Mouse (Mus musculus): ENCODE measurements around the gene Slc25a44. TPM values are rescaled to one million over a fixed set of nuclear protein-coding genes. Genes with fewer than 3 reads are reported as not detected.
A peak's percentile ranks its signal among the peaks of the same experiment; 100 is the strongest.

Slc25a44 gene
- polyA plus RNA-seq, 1 experiment from 2014 or later, result 28.0 TPM

GRCm38 (mm10) chr3:88456746-88457532 lies 32.0 kb upstream of the Slc25a44 start:
- Histone ChIP-seq H3K4me2 (replicated peaks) (peak overlapping the region; percentile 59), H3K9ac (peak overlapping the region; percentile 49; the same call in 1 of the 2 replicates), H3K36me3 (0 out of 2 replicates have a peak, but pooled peaks cover 3% of the 10 kb centered on the region), H3K4me3 (peak overlapping the region; percentile 3; the same call in 1 of the 2 replicates), H3K27ac (no peak overlapping the region), H3K4me1 (peaks cover 21% of the 10 kb centered on the region), H3K27me3 (replicated peaks) (peaks cover 11% of the 10 kb centered on the region; the same call in 1 of the 2 replicates), H3K9me3 (no peaks in the 10 kb centered on the region)
- ATAC-seq (ENCODE audit: low FRiP score, low read depth), result no peak
- WGBS, result 64% methylated on average over 7 of the region's 7 CpGs

GRCm38 (mm10) chr3:88456313-88456712 lies 31.4 kb upstream of the Slc25a44 start:
- H3K4me2 ChIP-seq (replicated peaks), result 0 out of 2 replicates have a peak overlapping the region, but pooled peaks have one; percentile 59
- 77% methylated on average over 8 of the region's 8 CpGs for WGBS
- no peak overlapping the region for H3K9ac ChIP-seq
- no peak overlapping the region for H3K27ac ChIP-seq
- ATAC-seq (ENCODE audit: low FRiP score, low read depth), result no peak
- no peak overlapping the region for H3K4me3 ChIP-seq
- peaks cover 21% of the 10 kb centered on the region for H3K4me1 ChIP-seq
- 0 out of 2 replicates have a peak, but pooled peaks cover 7% of the 10 kb centered on the region for H3K36me3 ChIP-seq
- no peaks in the 10 kb centered on the region for H3K9me3 ChIP-seq
- H3K27me3 ChIP-seq (replicated peaks), result peaks cover 11% of the 10 kb centered on the region; the same call in 1 of the 2 replicates

- WGBS, result 75% methylated on average over 18 of the region's 18 CpGs
- Histone ChIP-seq H3K27me3 (replicated peaks) (peaks cover 11% of the 10 kb centered on the region; the same call in 1 of the 2 replicates), H3K9ac (0 out of 2 replicates have a peak overlapping the region, but pooled peaks have one; percentile 9), H3K4me3 (no peak overlapping the region), H3K4me2 (replicated peaks) (no peak overlapping the region), H3K27ac (no peak overlapping the region), H3K9me3 (no peaks in the 10 kb centered on the region), H3K36me3 (0 out of 2 replicates have a peak, but pooled peaks cover 10% of the 10 kb centered on the region), H3K4me1 (peaks cover 21% of the 10 kb centered on the region)
- no peak for ATAC-seq (ENCODE audit: low FRiP score, low read depth)
These were observed 30.8 kb upstream of the Slc25a44 start for GRCm38 (mm10) chr3:88455588-88456264.

GRCm38 (mm10) chr3:88454762-88455587 lies 30.0 kb upstream of the Slc25a44 start:
- Histone ChIP-seq H3K9me3 (no peaks in the 10 kb centered on the region), H3K27me3 (replicated peaks) (peaks cover 6% of the 10 kb centered on the region; the same call in 1 of the 2 replicates), H3K4me2 (replicated peaks) (no peak overlapping the region), H3K9ac (0 out of 2 replicates have a peak overlapping the region, but pooled peaks have one; percentile 9), H3K4me1 (peaks cover 21% of the 10 kb centered on the region), H3K36me3 (0 out of 2 replicates have a peak, but pooled peaks cover 13% of the 10 kb centered on the region), H3K27ac (no peak overlapping the region), H3K4me3 (no peak overlapping the region)
- ATAC-seq (ENCODE audit: low FRiP score, low read depth), result no peak
- 67% methylated on average over 9 of the region's 9 CpGs for WGBS

GRCm38 (mm10) chr3:88453986-88454385 lies 29.0 kb upstream of the Slc25a44 start:
- 80% methylated on average over 8 of the region's 8 CpGs for WGBS
- no peak for ATAC-seq (ENCODE audit: low FRiP score, low read depth)
- no peak overlapping the region for H3K4me2 ChIP-seq (replicated peaks)
- peaks cover 23% of the 10 kb centered on the region for H3K4me1 ChIP-seq
- no peak overlapping the region for H3K4me3 ChIP-seq
- no peak overlapping the region for H3K27ac ChIP-seq
- H3K36me3 ChIP-seq, result peaks cover 13% of the 10 kb centered on the region; the same call in 1 of the 2 replicates
- H3K9ac ChIP-seq, result no peak overlapping the region
- H3K9me3 ChIP-seq, result no peaks in the 10 kb centered on the region
- H3K27me3 ChIP-seq (replicated peaks), result 0 out of 2 replicates have a peak, but pooled peaks cover 3% of the 10 kb centered on the region

GRCm38 (mm10) chr3:88453369-88453768 lies 28.4 kb upstream of the Slc25a44 start:
- Histone ChIP-seq H3K9ac (no peak overlapping the region), H3K27ac (no peak overlapping the region), H3K27me3 (replicated peaks) (0 out of 2 replicates have a peak, but pooled peaks cover 3% of the 10 kb centered on the region), H3K4me2 (replicated peaks) (no peak overlapping the region), H3K4me3 (no peak overlapping the region), H3K9me3 (no peaks in the 10 kb centered on the region), H3K4me1 (peaks cover 17% of the 10 kb centered on the region), H3K36me3 (peaks cover 13% of the 10 kb centered on the region; the same call in 1 of the 2 replicates)
- WGBS, result 56% methylated on average over 8 of the region's 8 CpGs
- no peak for ATAC-seq (ENCODE audit: low FRiP score, low read depth)

- H3K4me2 ChIP-seq (replicated peaks), result no peak overlapping the region
- 70% methylated on average over 6 of the region's 6 CpGs for WGBS
- H3K36me3 ChIP-seq, result peaks cover 19% of the 10 kb centered on the region
- no peak overlapping the region for H3K4me3 ChIP-seq
- no peak for ATAC-seq (ENCODE audit: low FRiP score, low read depth)
- no peaks in the 10 kb centered on the region for H3K9me3 ChIP-seq
- peaks cover 12% of the 10 kb centered on the region for H3K4me1 ChIP-seq
- H3K27me3 ChIP-seq (replicated peaks), result 0 out of 2 replicates have a peak, but pooled peaks cover 3% of the 10 kb centered on the region
- no peak overlapping the region for H3K9ac ChIP-seq
- no peak overlapping the region for H3K27ac ChIP-seq
These were observed 27.8 kb upstream of the Slc25a44 start for GRCm38 (mm10) chr3:88452716-88453115.

- Histone ChIP-seq H3K4me1 (peaks cover 10% of the 10 kb centered on the region), H3K4me3 (no peak overlapping the region), H3K9me3 (no peaks in the 10 kb centered on the region), H3K4me2 (replicated peaks) (no peak overlapping the region), H3K9ac (no peak overlapping the region), H3K36me3 (peaks cover 23% of the 10 kb centered on the region), H3K27ac (no peak overlapping the region), H3K27me3 (replicated peaks) (0 out of 2 replicates have a peak, but pooled peaks cover 3% of the 10 kb centered on the region)
- WGBS, result 69% methylated on average over 5 of the region's 5 CpGs
- ATAC-seq (ENCODE audit: low FRiP score, low read depth), result no peak
These were observed 27.3 kb upstream of the Slc25a44 start for GRCm38 (mm10) chr3:88452246-88452645.

- WGBS, result 80% methylated on average over 12 of the region's 12 CpGs
- Histone ChIP-seq H3K27me3 (replicated peaks) (0 out of 2 replicates have a peak, but pooled peaks cover 3% of the 10 kb centered on the region), H3K4me1 (peaks cover 5% of the 10 kb centered on the region), H3K9me3 (no peaks in the 10 kb centered on the region), H3K4me3 (no peak overlapping the region), H3K36me3 (peaks cover 25% of the 10 kb centered on the region), H3K4me2 (replicated peaks) (no peak overlapping the region), H3K27ac (no peak overlapping the region), H3K9ac (no peak overlapping the region)
- no peak for ATAC-seq (ENCODE audit: low FRiP score, low read depth)
These were observed 25.6 kb upstream of the Slc25a44 start for GRCm38 (mm10) chr3:88450379-88451131.

GRCm38 (mm10) chr3:88449395-88450023 lies 24.6 kb upstream of the Slc25a44 start:
- H3K4me3 ChIP-seq, result no peak overlapping the region
- H3K4me1 ChIP-seq, result peaks cover 5% of the 10 kb centered on the region
- no peaks in the 10 kb centered on the region for H3K9me3 ChIP-seq
- H3K27ac ChIP-seq, result no peak overlapping the region
- H3K27me3 ChIP-seq (replicated peaks), result 0 out of 2 replicates have a peak, but pooled peaks cover 3% of the 10 kb centered on the region
- H3K36me3 ChIP-seq, result peaks cover 25% of the 10 kb centered on the region
- WGBS, result 9% methylated on average over 21 of the region's 21 CpGs
- peak overlapping the region; percentile 50 for H3K4me2 ChIP-seq (replicated peaks)
- peak overlapping the region; percentile 36; the same call in 1 of the 2 replicates for H3K9ac ChIP-seq
- ATAC-seq (ENCODE audit: low FRiP score, low read depth), result no peak

All from neural tube, embryonic 12.5 days (tissue).